Mouse (Mus musculus) mouse embryonic stem cell (cell line): Measurements from ENCODE around the gene Gm48551.

Experiments used
- in situ Hi-C, 2 experiments: fragments of 300-500 bp; cut with MboI; formaldehyde crosslinking; loops; 1 replicate in 1 of 2; 3 replicates in 1 of 2; pipeline ENCODE4 v1.14.3; 2019 to 2020; ENCODE audit warnings: low sequenced_read_pairs in 2 of 2, low pct_unique_long_range_greater_than_20kb in 1 of 2, mixed read lengths in 1 of 2; ENCODE audit not compliant: unreplicated experiment in 1 of 2

Gm48551 gene

GRCm38 (mm10) chr10:81383802-81384604, at the start of gene Gm48551, which contains the start of gene Dohh:
Gene Gm48551, plus strand, starts transcription at chr10:81384466.
Gene Dohh, plus strand, starts transcription at chr10:81384428.
- in situ Hi-C loops = no loop called here

DNA sequence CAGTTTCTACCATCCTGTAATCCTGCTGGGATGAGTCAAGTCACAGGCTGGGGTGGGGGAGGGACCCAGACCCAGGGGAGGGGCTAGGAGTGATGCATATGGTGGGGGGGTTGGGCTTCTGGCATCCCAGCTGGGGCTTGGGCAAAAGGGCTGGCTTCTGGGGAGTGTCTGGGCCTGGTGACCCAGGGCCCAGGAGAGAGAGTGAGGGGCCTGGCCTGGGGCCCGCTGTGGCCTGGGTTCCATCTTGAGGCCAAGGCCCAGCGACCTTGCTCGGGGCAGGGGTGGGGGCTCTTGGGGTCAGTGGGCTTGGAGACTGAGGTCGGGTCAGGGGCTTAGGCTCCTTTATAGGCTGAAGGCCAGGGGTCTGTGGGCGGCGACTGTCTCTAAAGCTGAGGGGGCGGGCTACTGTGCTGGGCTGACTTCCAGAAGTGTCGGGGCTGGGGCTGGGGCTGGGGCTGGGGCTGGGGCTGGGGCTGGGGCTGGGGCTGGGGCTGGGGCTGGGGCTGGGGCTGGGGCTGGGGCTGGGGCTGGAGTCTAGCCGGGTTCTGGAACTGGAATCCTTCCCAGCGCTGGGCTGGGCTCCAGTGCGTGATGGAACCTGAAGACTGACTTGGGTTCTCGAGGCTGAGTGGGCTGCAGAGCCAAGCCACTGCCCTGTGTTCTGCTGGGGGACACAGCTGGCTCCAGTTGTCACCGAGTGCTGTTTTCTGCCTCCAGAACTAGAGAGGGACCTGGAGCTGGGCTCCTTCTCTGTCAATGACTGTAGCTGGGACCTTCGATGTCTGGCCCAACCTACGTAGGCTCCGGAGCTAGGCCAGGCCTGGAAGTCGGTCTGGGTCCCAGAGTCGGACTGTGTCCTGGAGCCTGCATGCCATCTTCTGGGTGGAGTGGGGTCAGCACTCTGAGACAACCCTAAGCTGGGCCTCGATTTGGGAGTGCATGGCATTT, 48.6 kb upstream of the Gm48551 start:
- in situ Hi-C loops = no loop called here

DNA sequence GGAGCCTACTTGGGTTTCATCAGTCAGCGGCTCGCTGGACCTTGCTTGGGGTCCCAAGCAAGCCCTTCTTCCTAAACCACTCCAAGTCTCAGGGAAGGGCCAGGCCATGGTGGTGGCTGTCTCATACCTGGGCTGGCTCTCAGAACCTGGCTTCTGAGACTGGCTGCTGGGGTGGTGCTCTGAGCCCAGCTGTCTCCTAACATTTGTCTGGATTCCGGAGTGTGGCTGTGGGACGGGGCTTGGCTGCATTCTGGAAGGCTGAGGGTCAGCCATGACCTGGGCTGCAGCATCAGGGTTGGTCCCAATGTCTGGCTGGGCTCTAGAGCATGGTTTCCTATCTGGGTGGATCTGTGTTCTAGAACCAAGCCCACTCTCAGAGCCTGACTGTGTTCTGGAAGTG, 47.7 kb upstream of the Gm48551 start:
- in situ Hi-C loops = no loop called here

- in situ Hi-C loops = loop anchor here (5.0 to 10.0 kb wide), 3 partner anchors 53 to 136 kb away; partner anchors contain the start of gene Nmrk2 (in 1 of the 2)
Observed at GRCm38 (mm10) chr10:81340551-81341332, 43.5 kb upstream of the Gm48551 start.

DNA sequence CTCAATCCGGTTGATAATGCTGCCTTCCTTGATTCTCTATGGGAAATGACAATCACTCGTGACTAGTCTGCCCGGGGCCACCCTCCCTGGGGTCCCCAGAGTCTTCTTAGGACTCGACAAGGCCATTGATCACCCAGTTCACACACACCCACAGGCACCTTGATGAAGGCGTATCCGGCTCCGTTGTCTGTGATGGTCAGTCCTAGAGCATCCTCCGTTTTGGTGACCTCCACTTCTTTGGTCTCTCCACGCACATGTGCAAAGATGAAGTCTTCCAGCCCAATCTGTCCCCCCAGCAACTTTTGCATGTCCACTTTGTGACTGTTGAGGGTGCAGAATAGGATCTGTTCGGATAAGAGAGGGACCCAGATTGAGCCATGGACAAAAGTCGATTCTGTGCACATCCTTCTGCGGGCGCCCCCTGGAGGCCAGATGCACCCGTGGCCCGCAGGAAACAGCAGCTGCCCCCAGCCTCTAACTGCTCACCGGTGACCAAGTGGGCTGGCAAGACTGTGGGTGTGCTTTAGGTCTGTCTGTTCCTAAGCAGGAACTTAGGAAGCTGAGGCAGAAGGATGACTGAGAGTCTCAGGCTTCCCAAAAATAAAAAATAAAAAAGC, 42.8 kb upstream of the Gm48551 start:
- in situ Hi-C loops = loop anchor here (5.0 to 10.0 kb wide), 3 partner anchors 54 to 137 kb away; partner anchors contain the start of gene Nmrk2 (in 1 of the 2)

DNA sequence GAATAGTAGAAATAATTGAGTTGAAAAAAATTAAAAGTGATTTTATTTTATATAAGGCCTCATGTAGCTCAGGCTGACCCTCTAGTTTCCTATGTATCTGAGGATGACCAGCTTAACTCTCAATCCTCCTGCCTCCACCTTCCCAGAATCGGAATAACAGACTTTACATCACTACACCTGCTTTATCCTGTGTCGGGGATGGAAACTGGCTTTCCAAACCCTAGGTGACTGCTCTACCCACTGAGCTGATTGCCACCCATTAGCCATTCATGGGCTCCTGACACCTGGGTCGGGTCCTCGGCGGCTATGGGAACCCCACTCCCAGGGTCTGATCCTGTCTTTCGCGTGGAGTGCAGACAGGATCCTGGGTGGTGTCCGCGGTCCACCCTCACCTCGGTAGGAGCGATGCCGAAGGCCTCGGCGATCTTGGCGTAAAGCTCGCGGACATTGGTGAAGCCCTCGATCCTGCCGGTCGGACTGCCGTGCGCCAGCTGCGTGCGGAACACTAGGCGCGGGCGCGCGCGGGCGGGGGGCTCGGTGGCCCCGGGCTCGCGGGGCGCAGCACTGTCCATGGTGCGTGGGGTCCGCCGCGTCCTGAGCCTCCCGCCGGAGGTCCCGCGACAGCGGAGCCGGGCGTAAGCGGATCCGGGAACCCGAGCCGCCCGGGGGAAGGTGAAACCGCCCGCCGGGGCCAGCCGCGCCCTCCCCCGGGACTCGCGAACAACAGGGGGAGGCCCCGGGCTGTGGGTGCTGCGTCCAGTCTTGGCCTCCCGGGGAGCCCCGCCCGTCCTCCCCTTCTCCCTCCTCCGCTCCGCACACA, 41.4 kb upstream of the Gm48551 start, which contains the start of gene Gipc3:
Gene Gipc3, minus strand, starts transcription at position 581 of the 820 bp plus-strand sequence.
- in situ Hi-C loops = loop anchor here (5.0 to 10.0 kb wide), 3 partner anchors 56 to 138 kb away; partner anchors contain the start of gene Nmrk2 (in 1 of the 2)

DNA sequence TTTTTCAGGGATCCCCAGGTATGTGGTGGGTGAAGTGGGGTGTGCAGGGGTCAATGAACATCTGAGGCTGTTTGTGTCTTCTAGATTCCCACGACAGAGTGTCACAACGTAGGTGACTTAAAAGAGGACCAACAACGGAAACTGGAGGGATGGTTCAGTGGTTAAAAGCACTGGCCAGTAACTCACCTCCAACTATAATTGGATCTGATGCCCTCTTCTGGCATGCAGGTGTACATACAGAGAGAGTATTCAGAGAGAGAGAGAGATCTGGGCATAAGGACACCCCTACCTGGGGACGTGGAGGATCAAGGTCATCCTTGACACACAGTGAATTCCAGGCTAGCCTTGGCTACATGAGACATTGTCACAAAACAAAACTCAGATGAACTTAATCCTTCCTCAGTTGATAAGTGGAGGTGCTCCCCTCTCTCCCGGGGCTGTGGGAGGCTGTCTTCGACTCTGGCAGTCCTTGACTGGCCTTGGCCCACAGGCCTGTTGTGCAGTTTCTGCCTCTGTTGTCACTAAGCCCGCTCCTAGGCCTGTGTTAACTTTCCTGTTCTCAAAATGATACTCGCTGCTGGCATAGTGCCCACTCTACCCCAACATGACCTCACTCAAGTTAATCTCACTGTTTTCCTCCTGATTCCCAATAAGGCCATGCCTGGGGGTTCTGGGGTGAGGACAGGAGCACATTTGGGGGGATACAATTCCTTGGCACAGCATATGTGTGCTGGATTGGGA, 39.7 kb upstream of the Gm48551 start:
- in situ Hi-C loops = loop anchor here (5.0 to 10.0 kb wide), 3 partner anchors 57 to 140 kb away; partner anchors contain the start of gene Nmrk2 (in 1 of the 2)

- in situ Hi-C loops = loop anchor here in 1 of 2 experiments (10.0 kb wide), 2 partner anchors 60 to 140 kb away; partner anchors contain the start of gene Nmrk2
Observed at GRCm38 (mm10) chr10:81345162-81345534, 39.1 kb upstream of the Gm48551 start.

- in situ Hi-C loops = loop anchor here in 1 of 2 experiments (10.0 kb wide), 2 partner anchors 62 to 142 kb away; partner anchors contain the start of gene Nmrk2
Observed at GRCm38 (mm10) chr10:81346453-81347067, 37.7 kb upstream of the Gm48551 start.

GRCm38 (mm10) chr10:81349146-81349545, 35.1 kb upstream of the Gm48551 start:
- in situ Hi-C loops = loop anchor here in 1 of 2 experiments (10.0 kb wide), 2 partner anchors 64 to 144 kb away; partner anchors contain the start of gene Nmrk2

DNA sequence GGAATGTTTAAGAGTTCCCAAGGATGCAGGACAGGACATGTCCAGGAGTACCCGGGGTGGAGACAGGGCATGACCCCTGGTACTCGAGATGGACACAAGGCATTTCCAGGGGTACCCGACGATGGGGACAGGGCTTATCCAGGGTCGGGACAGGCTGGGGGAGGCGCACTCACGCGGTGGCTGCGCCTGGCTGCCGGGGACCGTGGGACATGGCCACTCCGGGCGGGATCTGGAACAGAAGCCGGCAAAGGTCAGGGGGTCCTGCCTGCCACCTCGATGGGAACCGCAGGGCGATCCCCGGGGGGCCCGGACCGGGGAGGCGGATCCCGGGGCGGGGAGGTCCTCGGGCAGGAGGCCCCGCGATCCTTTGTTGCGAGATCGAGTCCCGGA, 34.3 kb upstream of the Gm48551 start:
- in situ Hi-C loops = loop anchor here in 1 of 2 experiments (10.0 kb wide), 2 partner anchors 65 to 145 kb away; partner anchors contain the start of gene Nmrk2

GRCm38 (mm10) chr10:81350351-81351063, 33.8 kb upstream of the Gm48551 start, which contains the start of gene Hmg20b:
Gene Hmg20b, minus strand, starts transcription at chr10:81350480.
- in situ Hi-C loops = no loop called here

- in situ Hi-C loops = no loop called here
Observed at GRCm38 (mm10) chr10:81351678-81352291, 32.5 kb upstream of the Gm48551 start.

DNA sequence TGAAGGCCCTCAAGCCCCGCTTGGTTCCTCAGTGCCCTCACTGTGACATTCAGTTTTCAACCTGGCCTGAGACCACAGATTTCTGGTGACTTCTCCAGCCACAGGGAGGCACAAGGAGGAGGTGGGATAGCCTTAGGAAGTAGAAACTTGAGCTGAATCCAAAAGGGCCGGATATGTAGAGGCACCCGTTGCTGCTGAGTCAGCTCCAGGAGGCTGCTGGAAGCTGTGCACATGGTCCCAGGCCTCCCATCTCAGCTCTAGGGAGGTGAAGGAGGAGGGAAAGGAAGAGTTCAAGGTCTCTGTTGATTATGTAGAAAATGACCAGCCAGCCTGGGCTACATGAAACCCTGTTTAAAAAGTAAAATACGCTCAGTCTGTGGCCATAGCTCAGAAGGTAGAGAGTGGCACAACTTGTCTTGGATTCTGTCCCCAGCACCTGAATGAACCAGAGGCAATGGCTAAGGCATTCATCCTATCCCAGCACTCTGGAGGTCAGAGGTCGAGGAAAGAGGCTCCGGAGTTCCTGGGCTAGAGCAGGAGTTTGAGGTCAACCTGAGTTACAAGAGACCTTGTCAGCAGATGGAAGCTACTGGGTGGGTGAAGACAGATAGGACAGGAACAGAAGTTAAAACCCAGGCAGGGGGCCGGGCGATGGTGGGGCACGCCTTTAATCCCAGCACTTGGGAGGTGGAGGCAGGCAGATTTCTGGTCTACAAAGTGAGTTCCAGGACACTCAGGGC, 29.4 kb upstream of the Gm48551 start:
- in situ Hi-C loops = no loop called here
